Mouse (Mus musculus) R1 (cell line): ENCODE measurements around the gene Adam23.

Source experiments
- DNase-seq: peaks from one replicate; pipeline ENCODE4 v3.0.0-alpha.2; 2018; ENCODE audit warnings: low read depth, low spot score

Adam23 gene

GRCm38 (mm10) chr1:63445656-63446046 lies at the start of gene Adam23:
TSS of gene Adam23 (plus strand) at chr1:63445891.
- DNase-seq: peak; percentile 88

GRCm38 (mm10) chr1:63401130-63401529 lies 44.6 kb upstream of the Adam23 start:
- no peak for DNase-seq

- DNase-seq: peak; percentile 82
These were observed 42.1 kb upstream of the Adam23 start for GRCm38 (mm10) chr1:63403601-63404000.

GRCm38 (mm10) chr1:63408344-63408743 lies 37.3 kb upstream of the Adam23 start:
- DNase-seq: no peak

- DNase-seq: no peak
These were observed 27.2 kb upstream of the Adam23 start for GRCm38 (mm10) chr1:63418491-63418890.

- DNase-seq: no peak
These were observed 15.0 kb upstream of the Adam23 start for GRCm38 (mm10) chr1:63430668-63431067.

- DNase-seq: peak; percentile 73
These were observed 14.5 kb upstream of the Adam23 start for GRCm38 (mm10) chr1:63431166-63431565.

- DNase-seq: peak; percentile 79
These were observed 13.8 kb upstream of the Adam23 start for GRCm38 (mm10) chr1:63431842-63432241.

- DNase-seq: no peak
These were observed 11.6 kb upstream of the Adam23 start for GRCm38 (mm10) chr1:63434052-63434451.

- DNase-seq: no peak
These were observed 8.2 kb upstream of the Adam23 start for GRCm38 (mm10) chr1:63437529-63437928.

GRCm38 (mm10) chr1:63442186-63442585 lies 3.5 kb upstream of the Adam23 start:
- peak; percentile 99 for DNase-seq

GRCm38 (mm10) chr1:63442616-63443015 lies 3.1 kb upstream of the Adam23 start:
- DNase-seq: peak; percentile 74

GRCm38 (mm10) chr1:63445149-63445609 lies 512 bp upstream of the Adam23 start:
- DNase-seq: no peak

GRCm38 (mm10) chr1:63446047-63446704 lies 485 bp downstream of the Adam23 start:
- DNase-seq: peak; percentile 58

- no peak for DNase-seq
These were observed 1.0 kb downstream of the Adam23 start for GRCm38 (mm10) chr1:63446721-63447120.

GRCm38 (mm10) chr1:63450091-63450490 lies 4.4 kb downstream of the Adam23 start:
- peak; percentile 23 for DNase-seq

- DNase-seq: peak; percentile 49
These were observed 7.7 kb downstream of the Adam23 start for GRCm38 (mm10) chr1:63453332-63453887.

GRCm38 (mm10) chr1:63457801-63458519 lies 12.3 kb downstream of the Adam23 start:
- peak; percentile 76 for DNase-seq

- DNase-seq: no peak
These were observed 13.5 kb downstream of the Adam23 start for GRCm38 (mm10) chr1:63459151-63459550.

GRCm38 (mm10) chr1:63459926-63460325 lies 14.2 kb downstream of the Adam23 start:
- no peak for DNase-seq

GRCm38 (mm10) chr1:63464441-63464840 lies 18.8 kb downstream of the Adam23 start:
- DNase-seq: no peak

GRCm38 (mm10) chr1:63473272-63473671 lies 27.6 kb downstream of the Adam23 start:
- DNase-seq: no peak

- no peak for DNase-seq
These were observed 28.0 kb downstream of the Adam23 start for GRCm38 (mm10) chr1:63473696-63474095.
